Mouse (Mus musculus) neural tube, embryonic 12.5 days (tissue): ENCODE measurements around the gene Efna3. TPM values are rescaled to one million over a fixed set of nuclear protein-coding genes. Genes with fewer than 3 reads are reported as not detected.

Experiments used
- ATAC-seq: fragments of 200-750 bp; cut with Nextera tagmentation; 2 replicates; pipeline ENCODE4 v1.8.0; 2017; ENCODE audit warnings: low read depth, mild to moderate bottlenecking, moderate TSS enrichment, moderate library complexity; ENCODE audit not compliant: low FRiP score
- H3K27ac ChIP-seq: fragments of 300-500 bp; sonication (generic); 2 replicates; pipeline ENCODE4 v1.5.1; 2016
- H3K27me3 ChIP-seq: fragments of 300-500 bp; sonication (generic); replicated peaks from 2 replicates; pipeline ENCODE4 v1.6.1; 2016; ENCODE audit warnings: mild to moderate bottlenecking
- H3K36me3 ChIP-seq: fragments of 300-500 bp; sonication (generic); 2 replicates; pipeline ENCODE4 v1.6.1; 2016; ENCODE audit warnings: mild to moderate bottlenecking
- H3K4me1 ChIP-seq: fragments of 300-500 bp; sonication (generic); 2 replicates; pipeline ENCODE4 v1.6.1; 2016
- H3K4me2 ChIP-seq: fragments of 300-500 bp; sonication (generic); replicated peaks from 2 replicates; pipeline ENCODE4 v1.6.1; 2016; ENCODE audit warnings: mild to moderate bottlenecking
- H3K4me3 ChIP-seq: fragments of 300-500 bp; sonication (generic); 2 replicates; pipeline ENCODE4 v1.5.1; 2016
- H3K9ac ChIP-seq: fragments of 300-500 bp; sonication (generic); 2 replicates; pipeline ENCODE4 v1.6.1; 2016; ENCODE audit warnings: mild to moderate bottlenecking
- H3K9me3 ChIP-seq: fragments of 300-500 bp; sonication (generic); 2 replicates; pipeline ENCODE4 v1.6.1; 2016; ENCODE audit warnings: mild to moderate bottlenecking
- WGBS: fragments of 180-500 bp; shearing (Covaris S2); methylation state at CpG from one replicate; pipeline ENCODE4 v1.1.7; 2016; 5-methylcytosine and 5-hydroxymethylcytosine counted together
- polyA plus RNA-seq: library from polyadenylated mRNA; unstranded; fragments of >200 nt; fragmentation: Nextera tagmentation; extraction: Ambion mirVana; gene quantifications from 2 replicates; pipeline ENCODE4 v1.2.1, GENCODE M21; 2016

Efna3 gene
- polyA plus RNA-seq, 1 experiment from 2014 or later = 54.7 TPM

- peaks cover 36% of the 10 kb centered on the region for H3K27me3 ChIP-seq
- H3K4me2 ChIP-seq = peak overlapping the region; percentile 85
- peak; percentile 44 for ATAC-seq
- peak overlapping the region; percentile 75 for H3K4me3 ChIP-seq
- no peaks in the 10 kb centered on the region for H3K9me3 ChIP-seq
- peaks cover 2% of the 10 kb centered on the region; the same call in 1 of the 2 replicates for H3K36me3 ChIP-seq
- H3K9ac ChIP-seq = peak overlapping the region; percentile 91
- peaks cover 68% of the 10 kb centered on the region for H3K4me1 ChIP-seq
- WGBS = under 1% methylated on average over 41 of the region's 41 CpGs
- H3K27ac ChIP-seq = peak overlapping the region; percentile 94
These were observed 2.1 kb downstream of the Efna3 start for GRCm38 (mm10) chr3:89320581-89321182.

GRCm38 (mm10) chr3:89319591-89320350 lies 3.0 kb downstream of the Efna3 start:
- peak overlapping the region; percentile 46 for H3K27ac ChIP-seq
- no peaks in the 10 kb centered on the region for H3K9me3 ChIP-seq
- peak overlapping the region; percentile 85 for H3K4me2 ChIP-seq
- peaks cover 10% of the 10 kb centered on the region for H3K36me3 ChIP-seq
- H3K4me3 ChIP-seq = peak overlapping the region; percentile 75
- peaks cover 36% of the 10 kb centered on the region for H3K27me3 ChIP-seq
- peak overlapping the region; percentile 91 for H3K9ac ChIP-seq
- H3K4me1 ChIP-seq = peaks cover 77% of the 10 kb centered on the region
- ATAC-seq = no peak
- 3% methylated on average over 58 of the region's 58 CpGs for WGBS

GRCm38 (mm10) chr3:89318971-89319590 lies 3.7 kb downstream of the Efna3 start:
- H3K4me1 ChIP-seq = peaks cover 78% of the 10 kb centered on the region
- no peak for ATAC-seq
- H3K27ac ChIP-seq = peak overlapping the region; percentile 46; the same call in 1 of the 2 replicates
- H3K4me2 ChIP-seq = peak overlapping the region; percentile 85
- H3K9ac ChIP-seq = peak overlapping the region; percentile 91; the same call in 1 of the 2 replicates
- H3K9me3 ChIP-seq = no peaks in the 10 kb centered on the region
- peaks cover 16% of the 10 kb centered on the region for H3K36me3 ChIP-seq
- WGBS = 8% methylated on average over 21 of the region's 21 CpGs
- H3K27me3 ChIP-seq = peaks cover 36% of the 10 kb centered on the region
- peak overlapping the region; percentile 75 for H3K4me3 ChIP-seq

- Histone ChIP-seq H3K9ac (no peak overlapping the region), H3K9me3 (no peaks in the 10 kb centered on the region), H3K4me3 (no peak overlapping the region), H3K27ac (no peak overlapping the region), H3K36me3 (peaks cover 21% of the 10 kb centered on the region), H3K4me1 (peaks cover 78% of the 10 kb centered on the region), H3K4me2 (peak overlapping the region; percentile 20), H3K27me3 (peaks cover 36% of the 10 kb centered on the region)
- ATAC-seq = no peak
- WGBS = 74% methylated on average over 8 of the region's 8 CpGs
These were observed 4.4 kb downstream of the Efna3 start for GRCm38 (mm10) chr3:89318316-89318715.

- no peak overlapping the region for H3K4me3 ChIP-seq
- peaks cover 72% of the 10 kb centered on the region for H3K4me1 ChIP-seq
These were observed 5.5 kb downstream of the Efna3 start for GRCm38 (mm10) chr3:89317246-89317645.

GRCm38 (mm10) chr3:89316833-89317232 lies 5.9 kb downstream of the Efna3 start:
- H3K4me3 ChIP-seq = no peak overlapping the region
- peaks cover 71% of the 10 kb centered on the region for H3K4me1 ChIP-seq
- H3K4me2 ChIP-seq = peak overlapping the region; percentile 61
- H3K36me3 ChIP-seq = peaks cover 21% of the 10 kb centered on the region
- H3K9me3 ChIP-seq = no peaks in the 10 kb centered on the region
- peak; percentile 15; the same call in 1 of the 2 replicates for ATAC-seq
- peaks cover 36% of the 10 kb centered on the region for H3K27me3 ChIP-seq
- 1% methylated on average over 4 of the region's 4 CpGs for WGBS
- no peak overlapping the region for H3K27ac ChIP-seq
- 0 out of 2 replicates have a peak overlapping the region, but pooled peaks have one; percentile 26 for H3K9ac ChIP-seq

More at GRCm38 (mm10) chr3:89317246-89317645, 5.5 kb downstream of the Efna3 start:
- WGBS = 53% methylated on average over 6 of the region's 6 CpGs
- 0 out of 2 replicates have a peak overlapping the region, but pooled peaks have one; percentile 26 for H3K9ac ChIP-seq
- peaks cover 21% of the 10 kb centered on the region for H3K36me3 ChIP-seq
- ATAC-seq = no peak
- H3K4me2 ChIP-seq = peak overlapping the region; percentile 61
- no peak overlapping the region for H3K27ac ChIP-seq
- H3K9me3 ChIP-seq = no peaks in the 10 kb centered on the region
- peaks cover 36% of the 10 kb centered on the region for H3K27me3 ChIP-seq

GRCm38 (mm10) chr3:89315930-89316831 lies 6.6 kb downstream of the Efna3 start:
- Histone ChIP-seq H3K9me3 (no peaks in the 10 kb centered on the region), H3K36me3 (peaks cover 21% of the 10 kb centered on the region), H3K4me3 (peak overlapping the region; percentile 24), H3K4me2 (peak overlapping the region; percentile 61), H3K4me1 (peaks cover 65% of the 10 kb centered on the region), H3K9ac (no peak overlapping the region), H3K27me3 (peaks cover 36% of the 10 kb centered on the region), H3K27ac (no peak overlapping the region)
- ATAC-seq = no peak
- WGBS = 8% methylated on average over 40 of the region's 40 CpGs

- 4% methylated on average over 26 of the region's 26 CpGs for WGBS
- peak; percentile 12; the same call in 1 of the 2 replicates for ATAC-seq
- Histone ChIP-seq H3K27me3 (peaks cover 32% of the 10 kb centered on the region), H3K4me3 (peak overlapping the region; percentile 24), H3K36me3 (peaks cover 21% of the 10 kb centered on the region), H3K9ac (peak overlapping the region; percentile 48; the same call in 1 of the 2 replicates), H3K4me1 (peaks cover 57% of the 10 kb centered on the region), H3K27ac (no peak overlapping the region), H3K4me2 (peak overlapping the region; percentile 61), H3K9me3 (no peaks in the 10 kb centered on the region)
These were observed 7.4 kb downstream of the Efna3 start for GRCm38 (mm10) chr3:89315195-89315929.

GRCm38 (mm10) chr3:89314791-89315190 lies 8.0 kb downstream of the Efna3 start:
- H3K4me3 ChIP-seq = no peak overlapping the region
- ATAC-seq = no peak
- WGBS = 37% methylated on average over 2 of the region's 2 CpGs
- H3K36me3 ChIP-seq = peaks cover 21% of the 10 kb centered on the region
- H3K9ac ChIP-seq = no peak overlapping the region
- H3K27ac ChIP-seq = no peak overlapping the region
- peaks cover 51% of the 10 kb centered on the region for H3K4me1 ChIP-seq
- peak overlapping the region; percentile 61 for H3K4me2 ChIP-seq
- H3K27me3 ChIP-seq = peaks cover 30% of the 10 kb centered on the region
- no peaks in the 10 kb centered on the region for H3K9me3 ChIP-seq

GRCm38 (mm10) chr3:89314340-89314739 lies 8.4 kb downstream of the Efna3 start:
- peaks cover 46% of the 10 kb centered on the region for H3K4me1 ChIP-seq
- H3K27me3 ChIP-seq = peaks cover 27% of the 10 kb centered on the region
- no peak for ATAC-seq
- WGBS = 76% methylated on average over 5 of the region's 5 CpGs
- no peak overlapping the region for H3K4me2 ChIP-seq
- H3K27ac ChIP-seq = no peak overlapping the region
- peaks cover 21% of the 10 kb centered on the region for H3K36me3 ChIP-seq
- H3K9ac ChIP-seq = no peak overlapping the region
- no peak overlapping the region for H3K4me3 ChIP-seq
- H3K9me3 ChIP-seq = no peaks in the 10 kb centered on the region

- Histone ChIP-seq H3K36me3 (no peaks in the 10 kb centered on the region), H3K4me2 (no peak overlapping the region), H3K9ac (no peak overlapping the region), H3K27me3 (no peaks in the 10 kb centered on the region), H3K27ac (no peak overlapping the region), H3K4me3 (no peak overlapping the region), H3K4me1 (no peaks in the 10 kb centered on the region), H3K9me3 (no peaks in the 10 kb centered on the region)
- ATAC-seq = peak; percentile 68; the same call in 1 of the 2 replicates
- 4% methylated on average over 9 of the region's 9 CpGs for WGBS
These were observed 14.7 kb downstream of the Efna3 start for GRCm38 (mm10) chr3:89308089-89308488.
